Mouse (Mus musculus): ENCODE data around the gene Zfp78. TPM values are rescaled to one million over a fixed set of nuclear protein-coding genes. Genes with fewer than 3 reads are reported as not detected.

Zfp78 gene
- polyA plus RNA-seq, 1 experiment from 2014 or later = 3.1 TPM

- WGBS (ENCODE audit: missing documents) = 63% methylated on average over 6 of the region's 6 CpGs
- no peaks in the 10 kb centered on the region for H3K79me2 ChIP-seq (ENCODE audit: inconsistent target)
- no peaks in the 10 kb centered on the region for H3K36me3 ChIP-seq (ENCODE audit: inconsistent target)
- no peak overlapping the region for H3K4me3 ChIP-seq (ENCODE audit: inconsistent target)
- no peak overlapping the region for H3K27ac ChIP-seq
Observed at GRCm38 (mm10) chr7:6419894-6420293, 56.8 kb downstream of the Zfp78 start.

GRCm38 (mm10) chr7:6429381-6429780, 66.3 kb downstream of the Zfp78 start:
- 80% methylated on average over 3 of the region's 3 CpGs for WGBS (ENCODE audit: missing documents)
- Histone ChIP-seq H3K79me2 (ENCODE audit: inconsistent target) (no peaks in the 10 kb centered on the region), H3K27ac (no peak overlapping the region), H3K4me3 (ENCODE audit: inconsistent target) (no peak overlapping the region), H3K36me3 (ENCODE audit: inconsistent target) (no peaks in the 10 kb centered on the region)

- H3K79me2 ChIP-seq (ENCODE audit: inconsistent target) = no peaks in the 10 kb centered on the region
- 21% methylated on average over 2 of the region's 2 CpGs for WGBS (ENCODE audit: missing documents)
- no peaks in the 10 kb centered on the region for H3K36me3 ChIP-seq (ENCODE audit: inconsistent target)
- H3K27ac ChIP-seq = no peak overlapping the region
- H3K4me3 ChIP-seq (ENCODE audit: inconsistent target) = no peak overlapping the region
Observed at GRCm38 (mm10) chr7:6430342-6430741, 67.3 kb downstream of the Zfp78 start.

Other genes with a start within 250 kb of the Zfp78 start
- gene Zfp787, start 207.3 kb upstream of the Zfp78 start, polyA plus RNA-seq (2018) = 11.6 to 29.7 TPM (median 29.1 TPM) in 3 replicates
- 5.2 to 17.1 TPM (median 13.0 TPM) in 3 replicates for gene Zfp444, start 191.1 kb upstream of the Zfp78 start, polyA plus RNA-seq (2018)
- not detected in 3 replicates for gene Galp, start 166.2 kb upstream of the Zfp78 start, polyA plus RNA-seq (2018)
- not detected in 3 replicates for gene Zscan5b, start 141.0 kb upstream of the Zfp78 start, polyA plus RNA-seq (2018)
- gene Epp13, start 110.6 kb upstream of the Zfp78 start, polyA plus RNA-seq (2018) = not detected in 3 replicates
- 1.4 to 1.9 TPM (median 1.7 TPM) in 3 replicates for gene Zfp667, start 76.7 kb upstream of the Zfp78 start, polyA plus RNA-seq (2018)
- 1.3 to 3.0 TPM (median 1.3 TPM) in 3 replicates for gene Zfp583, start 32.0 kb upstream of the Zfp78 start, polyA plus RNA-seq (2018)
- 0.07 TPM in 1 of 3 replicates, not detected in the others for gene Gm3854, start 19.5 kb upstream of the Zfp78 start, polyA plus RNA-seq (2018)
- gene Zfp28, start 20.0 kb downstream of the Zfp78 start, polyA plus RNA-seq (2018) = 6.1 to 7.1 TPM (median 6.9 TPM) in 3 replicates
- gene Smim17, start 35.4 kb downstream of the Zfp78 start, polyA plus RNA-seq (2018) = not detected in 3 replicates
- gene Gm20715, start 47.0 kb downstream of the Zfp78 start, polyA plus RNA-seq (2018) = not detected in 3 replicates
- gene Olfr1344, start 75.4 kb downstream of the Zfp78 start, polyA plus RNA-seq (2018) = not detected in 3 replicates
- not detected in 3 replicates for gene Olfr1336, start 92.9 kb downstream of the Zfp78 start, polyA plus RNA-seq (2018)
- gene Olfr1346, start 103.8 kb downstream of the Zfp78 start, polyA plus RNA-seq (2018) = not detected in 3 replicates
- gene Olfr5, start 123.7 kb downstream of the Zfp78 start, polyA plus RNA-seq (2018) = not detected in 3 replicates
- not detected in 3 replicates for gene Olfr1347, start 136.5 kb downstream of the Zfp78 start, polyA plus RNA-seq (2018)
- gene Olfr1348, start 145.5 kb downstream of the Zfp78 start, polyA plus RNA-seq (2018) = not detected in 3 replicates
- not detected in 3 replicates for gene Olfr1349, start 159.7 kb downstream of the Zfp78 start, polyA plus RNA-seq (2018)
- gene Olfr1350, start 201.6 kb downstream of the Zfp78 start, polyA plus RNA-seq (2018) = not detected in 3 replicates

Measured in macrophage (primary cell).